Mouse (Mus musculus) bone marrow, adult 2 months (tissue): ENCODE measurements around the gene Tprg. TPM values are rescaled to one million over a fixed set of nuclear protein-coding genes. Genes with fewer than 3 reads are reported as not detected.

Source experiments
- H3K27ac ChIP-seq: fragments of 200-500 bp; 2 replicates; pipeline ENCODE4 v1.5.1; 2012; ENCODE audit warnings: low read depth, mild to moderate bottlenecking, control low read depth, inconsistent platforms, low read length; ENCODE audit not compliant: control insufficient read depth, poor library complexity, insufficient read depth
- H3K4me1 ChIP-seq: fragments of 200-500 bp; 2 replicates; pipeline ENCODE4 v1.6.1; 2011; ENCODE audit warnings: low read length; ENCODE audit not compliant: control insufficient read depth, insufficient read depth
- H3K4me3 ChIP-seq: fragments of 200-500 bp; replicated peaks from 2 replicates; pipeline ENCODE3; 2011; ENCODE audit warnings: mild to moderate bottlenecking, low read depth, low read length, control low read depth; ENCODE audit not compliant: control insufficient read depth
- CTCF ChIP-seq: fragments of 200-500 bp; IDR thresholded peaks from 2 replicates; pipeline ENCODE4 v1.5.1; 2011; ENCODE audit warnings: low read length, control low read depth; ENCODE audit not compliant: control insufficient read depth, insufficient read depth
- POLR2A ChIP-seq: fragments of 200-500 bp; IDR thresholded peaks from 2 replicates; pipeline ENCODE4 v1.6.1; 2011; ENCODE audit warnings: low read depth, mild to moderate bottlenecking, control low read depth, low read length, borderline replicate concordance; ENCODE audit not compliant: control insufficient read depth
- WGBS: fragments of 180-500 bp; shearing (Covaris S2); methylation state at CpG from one replicate; pipeline ENCODE4 v1.1.7; 2018; 5-methylcytosine and 5-hydroxymethylcytosine counted together
- polyA plus RNA-seq: library from polyadenylated mRNA; stranded (reverse); fragments of >200 nt; gene quantifications from 2 replicates; pipeline ENCODE4 v1.2.4, GENCODE M21; 2011; ENCODE audit warnings: low replicate concordance; ENCODE audit not compliant: missing spikeins, insufficient read depth, insufficient read length

Tprg gene
- polyA plus RNA-seq, 1 experiment: not detected

- TF ChIP-seq POLR2A (no peak), CTCF (no peak)
- H3K4me3 ChIP-seq: no peak overlapping the region
- H3K27ac ChIP-seq: no peak overlapping the region
- H3K4me1 ChIP-seq: no peaks in the 10 kb centered on the region
- WGBS: 62% methylated on average over 5 of the region's 5 CpGs
Measured at GRCm38 (mm10) chr16:25262306-25262705, 24.3 kb upstream of the Tprg start.

GRCm38 (mm10) chr16:25262965-25263364 is 23.7 kb upstream of the Tprg start:
- Histone ChIP-seq H3K4me1 (no peaks in the 10 kb centered on the region), H3K4me3 (no peak overlapping the region), H3K27ac (no peak overlapping the region)
- TF ChIP-seq CTCF (no peak), POLR2A (no peak)
- 68% methylated on average over 4 of the region's 4 CpGs for WGBS

- TF ChIP-seq CTCF (peak; percentile 44), POLR2A (no peak)
- 33% methylated on average over 9 of the region's 9 CpGs for WGBS
- no peak overlapping the region for H3K27ac ChIP-seq
- no peaks in the 10 kb centered on the region for H3K4me1 ChIP-seq
- no peak overlapping the region for H3K4me3 ChIP-seq
Measured at GRCm38 (mm10) chr16:25263520-25264149, 23.0 kb upstream of the Tprg start.

- WGBS: 71% methylated on average over 11 of the region's 11 CpGs
- H3K27ac ChIP-seq: no peak overlapping the region
- TF ChIP-seq CTCF (no peak), POLR2A (no peak)
- no peak overlapping the region for H3K4me3 ChIP-seq
- H3K4me1 ChIP-seq: no peaks in the 10 kb centered on the region
Measured at GRCm38 (mm10) chr16:25265177-25265576, 21.4 kb upstream of the Tprg start.

- TF ChIP-seq POLR2A (no peak), CTCF (no peak)
- H3K4me3 ChIP-seq: no peak overlapping the region
- WGBS: 56% methylated on average over 4 of the region's 4 CpGs
Measured at GRCm38 (mm10) chr16:25268276-25268675, 18.3 kb upstream of the Tprg start.

GRCm38 (mm10) chr16:25282563-25282962 is 4.1 kb upstream of the Tprg start:
- TF ChIP-seq POLR2A (no peak), CTCF (no peak)
- 75% methylated on average over 4 of the region's 4 CpGs for WGBS
- Histone ChIP-seq H3K4me1 (no peaks in the 10 kb centered on the region), H3K27ac (no peak overlapping the region), H3K4me3 (no peak overlapping the region)

More at GRCm38 (mm10) chr16:25268276-25268675, 18.3 kb upstream of the Tprg start:
- Histone ChIP-seq H3K27ac (no peak overlapping the region), H3K4me1 (no peaks in the 10 kb centered on the region)

GRCm38 (mm10) chr16:25293753-25294152 is 7.1 kb downstream of the Tprg start:
- H3K4me1 ChIP-seq: no peaks in the 10 kb centered on the region
- no peak overlapping the region for H3K4me3 ChIP-seq
- no peak for TF ChIP-seq POLR2A
- no peak for TF ChIP-seq CTCF
- H3K27ac ChIP-seq: no peak overlapping the region
- WGBS: 65% methylated on average over 2 of the region's 2 CpGs

GRCm38 (mm10) chr16:25295546-25295945 is 8.9 kb downstream of the Tprg start:
- Histone ChIP-seq H3K4me3 (no peak overlapping the region), H3K4me1 (no peaks in the 10 kb centered on the region), H3K27ac (no peak overlapping the region)
- 89% methylated on average over 11 of the region's 11 CpGs for WGBS
- TF ChIP-seq CTCF: no peak
- no peak for TF ChIP-seq POLR2A

- Histone ChIP-seq H3K4me3 (no peak overlapping the region), H3K4me1 (no peaks in the 10 kb centered on the region), H3K27ac (no peak overlapping the region)
- 81% methylated on average over 5 of the region's 5 CpGs for WGBS
- TF ChIP-seq POLR2A: no peak
- TF ChIP-seq CTCF: no peak
Measured at GRCm38 (mm10) chr16:25296746-25297145, 10.1 kb downstream of the Tprg start.
